Mouse (Mus musculus): ENCODE measurements around the gene Rcn1. TPM values are rescaled to one million over a fixed set of nuclear protein-coding genes. Genes with fewer than 3 reads are reported as not detected.
A peak's percentile ranks its signal among the peaks of the same experiment; 100 is the strongest.

Gene Rcn1
- polyA plus RNA-seq, 1 experiment: 92.4 TPM

DNA sequence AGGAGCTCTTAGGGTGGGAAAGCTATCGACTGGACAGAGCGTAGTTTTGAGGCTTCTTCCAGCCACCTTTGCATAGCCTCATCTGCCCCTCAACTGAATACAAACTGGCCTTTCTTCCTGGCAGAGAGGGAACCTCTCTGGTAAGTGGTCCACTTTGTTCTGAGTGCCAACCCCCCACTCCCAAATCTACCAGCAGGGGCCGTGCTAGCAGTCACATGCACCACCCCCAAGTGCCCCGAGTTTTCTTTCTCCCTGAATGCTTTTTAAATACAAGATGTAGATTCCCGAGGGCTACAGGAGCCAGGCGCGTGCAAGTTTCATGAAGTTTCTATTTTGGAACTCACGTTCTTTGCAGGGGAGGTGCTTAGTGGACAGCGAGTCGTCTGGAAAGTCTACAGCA is 33.8 kb upstream of the Rcn1 start:
- TF ChIP-seq TCF12 (IDR thresholded peaks at IDR 0.05; ENCODE audit: insufficient read depth, poor library complexity, severe bottlenecking) (no peak), POLR2AphosphoS2 (IDR thresholded peaks at IDR 0.05; ENCODE audit: insufficient read length, low read depth) (no peak), E2F4 (IDR thresholded peaks at IDR 0.05; ENCODE audit: insufficient read depth) (no peak), MYOD1 (IDR thresholded peaks at IDR 0.05; ENCODE audit: control insufficient read depth in 1 of 3, insufficient read length in 2 of 3, low read depth in 2 of 3) (no peak)
- no peaks in the 10 kb centered on the region for H3K27me3 ChIP-seq (ENCODE audit: control insufficient read depth, insufficient read depth, insufficient read length)
- no peaks in the 10 kb centered on the region for H3K79me2 ChIP-seq (ENCODE audit: control insufficient read depth, insufficient read depth)
- H3K36me3 ChIP-seq (ENCODE audit: control insufficient read depth, insufficient read depth): no peaks in the 10 kb centered on the region
- no peak overlapping the region for H3ac ChIP-seq (ENCODE audit: control insufficient read depth, insufficient read length)
- H3K4me2 ChIP-seq (ENCODE audit: low read depth): no peak overlapping the region
- H3K4me3 ChIP-seq: no peak overlapping the region

DNA sequence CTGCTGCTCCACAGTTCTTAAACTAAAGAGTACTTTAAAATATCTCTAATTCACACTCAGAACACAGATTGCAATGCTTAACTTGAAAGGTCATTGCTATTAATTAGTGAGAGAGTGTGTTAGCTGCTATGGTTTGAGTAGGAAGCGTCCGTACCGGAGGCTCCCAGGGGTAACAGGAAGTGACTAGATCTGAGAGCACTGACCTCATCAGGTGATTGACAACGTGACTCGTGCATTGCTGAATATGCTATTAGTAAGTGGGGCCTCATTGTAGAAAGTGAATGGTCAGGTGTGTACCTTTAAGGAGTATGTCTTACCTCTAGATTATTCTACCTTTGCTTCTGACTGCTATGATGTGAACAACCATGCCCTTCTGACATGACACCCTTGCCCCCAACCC is 31.3 kb upstream of the Rcn1 start:
- no peak overlapping the region for H3K4me3 ChIP-seq
- H3K27me3 ChIP-seq (ENCODE audit: control insufficient read depth, insufficient read depth, insufficient read length): no peaks in the 10 kb centered on the region
- no peak overlapping the region for H3K4me2 ChIP-seq (ENCODE audit: low read depth)
- H3K79me2 ChIP-seq (ENCODE audit: control insufficient read depth, insufficient read depth): no peaks in the 10 kb centered on the region
- no peaks in the 10 kb centered on the region for H3K36me3 ChIP-seq (ENCODE audit: control insufficient read depth, insufficient read depth)
- H3ac ChIP-seq (ENCODE audit: control insufficient read depth, insufficient read length): no peak overlapping the region
- TF ChIP-seq MYOD1 (IDR thresholded peaks at IDR 0.05; ENCODE audit: control insufficient read depth in 1 of 3, insufficient read length in 2 of 3, low read depth in 2 of 3) (no peak), CEBPB (IDR thresholded peaks at IDR 0.05; ENCODE audit: insufficient read depth, poor library complexity, severe bottlenecking) (no peak), MAX (IDR thresholded peaks at IDR 0.05; ENCODE audit: low read depth) (no peak), MYOG (IDR thresholded peaks at IDR 0.05; ENCODE audit: control insufficient read depth in 1 of 3, insufficient read depth in 1 of 3, insufficient read length in 2 of 3, low read depth in 2 of 3) (no peak), TCF12 (IDR thresholded peaks at IDR 0.05; ENCODE audit: insufficient read depth, poor library complexity, severe bottlenecking) (no peak), USF1 (IDR thresholded peaks at IDR 0.05; ENCODE audit: low read depth) (no peak), SRF (IDR thresholded peaks at IDR 0.05; ENCODE audit: control insufficient read depth, insufficient read length, low read depth) (no peak), POLR2A (IDR thresholded peaks at IDR 0.05; ENCODE audit: insufficient read length, low read depth) (no peak), E2F4 (IDR thresholded peaks at IDR 0.05; ENCODE audit: insufficient read depth) (no peak), TCF3 (IDR thresholded peaks at IDR 0.05; ENCODE audit: insufficient read length, low read depth) (no peak), REST (IDR thresholded peaks at IDR 0.05; ENCODE audit: insufficient read depth, insufficient read length) (no peak), POLR2AphosphoS2 (IDR thresholded peaks at IDR 0.05; ENCODE audit: insufficient read length, low read depth) (no peak)

DNA sequence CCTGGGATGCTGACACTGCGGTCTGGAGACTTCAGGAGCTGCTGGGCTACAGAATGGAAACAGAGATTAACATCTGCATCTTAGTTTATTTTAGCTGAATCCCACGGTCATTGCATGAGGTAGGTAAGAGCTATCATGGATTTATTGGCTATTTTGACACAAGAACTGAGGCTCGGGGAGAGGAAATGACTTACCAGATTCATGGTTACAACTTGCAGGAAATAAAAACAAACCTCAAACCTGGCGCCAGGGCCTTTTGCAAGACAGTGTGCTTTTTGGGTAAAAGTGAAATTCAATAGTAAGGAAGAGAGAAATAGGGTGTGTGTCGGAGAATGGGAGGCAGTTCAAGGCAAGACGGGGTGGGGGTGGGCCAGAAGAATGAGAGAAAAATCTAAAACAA is 30.8 kb upstream of the Rcn1 start:
- Histone ChIP-seq H3K79me2 (ENCODE audit: control insufficient read depth, insufficient read depth) (no peaks in the 10 kb centered on the region), H3K36me3 (ENCODE audit: control insufficient read depth, insufficient read depth) (no peaks in the 10 kb centered on the region), H3K4me3 (no peak overlapping the region), H3K27me3 (ENCODE audit: control insufficient read depth, insufficient read depth, insufficient read length) (no peaks in the 10 kb centered on the region), H3ac (ENCODE audit: control insufficient read depth, insufficient read length) (no peak overlapping the region), H3K4me2 (ENCODE audit: low read depth) (no peak overlapping the region)
- no peak for TF ChIP-seq MYOD1 (IDR thresholded peaks at IDR 0.05; ENCODE audit: control insufficient read depth in 1 of 3, insufficient read length in 2 of 3, low read depth in 2 of 3)
- TF ChIP-seq CEBPB (IDR thresholded peaks at IDR 0.05; ENCODE audit: insufficient read depth, poor library complexity, severe bottlenecking): no peak
- no peak for TF ChIP-seq POLR2AphosphoS2 (IDR thresholded peaks at IDR 0.05; ENCODE audit: insufficient read length, low read depth)
- TF ChIP-seq MAX (IDR thresholded peaks at IDR 0.05; ENCODE audit: low read depth): no peak
- TF ChIP-seq REST (IDR thresholded peaks at IDR 0.05; ENCODE audit: insufficient read depth, insufficient read length): no peak
- TF ChIP-seq E2F4 (IDR thresholded peaks at IDR 0.05; ENCODE audit: insufficient read depth): no peak
- TF ChIP-seq USF1 (IDR thresholded peaks at IDR 0.05; ENCODE audit: low read depth): no peak
- no peak for TF ChIP-seq SRF (IDR thresholded peaks at IDR 0.05; ENCODE audit: control insufficient read depth, insufficient read length, low read depth)
- TF ChIP-seq POLR2A (IDR thresholded peaks at IDR 0.05; ENCODE audit: insufficient read length, low read depth): no peak
- no peak for TF ChIP-seq TCF3 (IDR thresholded peaks at IDR 0.05; ENCODE audit: insufficient read length, low read depth)
- no peak for TF ChIP-seq TCF12 (IDR thresholded peaks at IDR 0.05; ENCODE audit: insufficient read depth, poor library complexity, severe bottlenecking)
- TF ChIP-seq MYOG (IDR thresholded peaks at IDR 0.05; ENCODE audit: control insufficient read depth in 1 of 3, insufficient read depth in 1 of 3, insufficient read length in 2 of 3, low read depth in 2 of 3): no peak

DNA sequence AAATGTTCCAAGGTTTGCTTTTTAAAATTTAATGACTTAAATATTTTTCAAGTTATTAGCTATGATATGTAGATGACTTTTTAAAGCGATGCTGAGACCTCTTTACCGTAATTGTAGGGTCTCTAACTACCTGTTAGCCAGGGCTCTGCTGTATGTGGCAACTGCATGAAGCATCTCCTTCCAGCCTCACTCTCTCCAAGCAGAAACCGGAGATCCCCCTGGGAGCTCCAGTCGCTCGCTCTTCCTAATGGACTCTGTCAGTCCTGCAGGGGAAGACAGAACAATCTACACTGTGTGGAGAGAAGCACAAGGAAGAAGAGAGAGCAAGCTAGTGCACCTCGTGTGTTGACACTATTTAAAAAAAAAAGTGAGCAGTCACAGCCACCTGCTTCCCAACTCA is 29.3 kb upstream of the Rcn1 start:
- TF ChIP-seq REST (IDR thresholded peaks at IDR 0.05; ENCODE audit: insufficient read depth, insufficient read length): no peak
- TF ChIP-seq POLR2A (IDR thresholded peaks at IDR 0.05; ENCODE audit: insufficient read length, low read depth): no peak
- TF ChIP-seq USF1 (IDR thresholded peaks at IDR 0.05; ENCODE audit: low read depth): no peak
- TF ChIP-seq E2F4 (IDR thresholded peaks at IDR 0.05; ENCODE audit: insufficient read depth): no peak
- TF ChIP-seq MYOD1 (IDR thresholded peaks at IDR 0.05; ENCODE audit: control insufficient read depth in 1 of 3, insufficient read length in 2 of 3, low read depth in 2 of 3): no peak
- no peak for TF ChIP-seq MAX (IDR thresholded peaks at IDR 0.05; ENCODE audit: low read depth)
- no peak for TF ChIP-seq MYOG (IDR thresholded peaks at IDR 0.05; ENCODE audit: control insufficient read depth in 1 of 3, insufficient read depth in 1 of 3, insufficient read length in 2 of 3, low read depth in 2 of 3)
- TF ChIP-seq POLR2AphosphoS2 (IDR thresholded peaks at IDR 0.05; ENCODE audit: insufficient read length, low read depth): no peak
- no peak for TF ChIP-seq TCF12 (IDR thresholded peaks at IDR 0.05; ENCODE audit: insufficient read depth, poor library complexity, severe bottlenecking)
- TF ChIP-seq CEBPB (IDR thresholded peaks at IDR 0.05; ENCODE audit: insufficient read depth, poor library complexity, severe bottlenecking): no peak
- no peak for TF ChIP-seq SRF (IDR thresholded peaks at IDR 0.05; ENCODE audit: control insufficient read depth, insufficient read length, low read depth)
- TF ChIP-seq TCF3 (IDR thresholded peaks at IDR 0.05; ENCODE audit: insufficient read length, low read depth): no peak

DNA sequence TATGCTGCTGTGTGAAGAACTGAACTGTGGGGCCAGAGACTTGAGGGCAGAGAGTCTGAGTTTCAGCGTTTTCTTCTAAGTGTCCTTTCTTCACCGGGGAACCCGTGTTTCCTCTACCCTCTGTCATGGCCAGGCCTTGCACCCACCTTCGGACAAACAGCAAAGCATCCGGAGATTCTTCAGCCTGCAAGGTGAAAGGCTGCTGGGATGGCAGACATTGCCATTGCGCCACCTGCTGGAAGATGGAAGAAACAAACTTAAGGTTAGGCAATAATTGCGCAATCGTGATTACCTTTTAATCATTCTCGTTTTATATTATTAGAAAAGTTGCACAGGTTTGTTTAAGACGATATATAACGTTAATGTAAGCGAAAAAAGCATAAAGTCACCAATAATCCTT is 28.9 kb upstream of the Rcn1 start:
- no peaks in the 10 kb centered on the region for H3K36me3 ChIP-seq (ENCODE audit: control insufficient read depth, insufficient read depth)
- TF ChIP-seq CEBPB (IDR thresholded peaks at IDR 0.05; ENCODE audit: insufficient read depth, poor library complexity, severe bottlenecking): peak; percentile 99
- no peak for TF ChIP-seq POLR2AphosphoS2 (IDR thresholded peaks at IDR 0.05; ENCODE audit: insufficient read length, low read depth)
- H3K4me2 ChIP-seq (ENCODE audit: low read depth): no peak overlapping the region
- H3ac ChIP-seq (ENCODE audit: control insufficient read depth, insufficient read length): no peak overlapping the region
- no peaks in the 10 kb centered on the region for H3K79me2 ChIP-seq (ENCODE audit: control insufficient read depth, insufficient read depth)
- H3K27me3 ChIP-seq (ENCODE audit: control insufficient read depth, insufficient read depth, insufficient read length): no peaks in the 10 kb centered on the region
- no peak overlapping the region for H3K4me3 ChIP-seq

More for the DNA sequence above, 29.3 kb upstream of the Rcn1 start:
- Histone ChIP-seq H3K4me2 (ENCODE audit: low read depth) (no peak overlapping the region), H3K79me2 (ENCODE audit: control insufficient read depth, insufficient read depth) (no peaks in the 10 kb centered on the region), H3ac (ENCODE audit: control insufficient read depth, insufficient read length) (no peak overlapping the region), H3K36me3 (ENCODE audit: control insufficient read depth, insufficient read depth) (no peaks in the 10 kb centered on the region), H3K27me3 (ENCODE audit: control insufficient read depth, insufficient read depth, insufficient read length) (no peaks in the 10 kb centered on the region), H3K4me3 (no peak overlapping the region)
